Mouse (Mus musculus) midbrain, embryonic 16.5 days (tissue): ENCODE measurements around the gene Sacs. TPM values are rescaled to one million over a fixed set of nuclear protein-coding genes. Genes with fewer than 3 reads are reported as not detected.
"Not testable (repeated sequence)": the region's sequence is repeated elsewhere in the genome, so short reads cannot be mapped to it uniquely, and the experiment has no call there.

Experiments
- ATAC-seq: fragments of 200-750 bp; cut with Nextera tagmentation; 2 replicates; pipeline ENCODE4 v1.8.0; 2017; ENCODE audit warnings: moderate TSS enrichment
- H3K27ac ChIP-seq: fragments of 300-500 bp; sonication (generic); 2 replicates; pipeline ENCODE4 v1.5.1; 2014; ENCODE audit warnings: mild to moderate bottlenecking, low read length, mixed read lengths
- H3K27me3 ChIP-seq: fragments of 300-500 bp; sonication (generic); 2 replicates; pipeline ENCODE4 v1.6.1; 2014; ENCODE audit warnings: low read depth, low read length, mixed read lengths; ENCODE audit not compliant: control insufficient read depth, insufficient read depth
- H3K36me3 ChIP-seq: fragments of 300-500 bp; sonication (generic); 2 replicates; pipeline ENCODE4 v1.6.1; 2014; ENCODE audit warnings: mild to moderate bottlenecking, low read length, moderate library complexity, mixed read lengths; ENCODE audit not compliant: control insufficient read depth, insufficient read depth
- H3K4me1 ChIP-seq: fragments of 300-500 bp; sonication (generic); 2 replicates; pipeline ENCODE4 v1.6.1; 2014; ENCODE audit warnings: mild to moderate bottlenecking, low read length, mixed read lengths; ENCODE audit not compliant: control insufficient read depth, insufficient read depth
- H3K4me2 ChIP-seq: fragments of 300-500 bp; sonication (generic); 2 replicates; pipeline ENCODE4 v1.6.1; 2014; ENCODE audit warnings: mild to moderate bottlenecking, low read length, mixed read lengths
- H3K4me3 ChIP-seq: fragments of 300-500 bp; sonication (generic); 2 replicates; pipeline ENCODE4 v1.5.1; 2014; ENCODE audit warnings: low read depth, mild to moderate bottlenecking, low read length, moderate library complexity, mixed read lengths
- H3K9ac ChIP-seq: fragments of 300-500 bp; sonication (generic); 2 replicates; pipeline ENCODE4 v1.6.1; 2014; ENCODE audit warnings: low read depth, low read length, mixed read lengths
- H3K9me3 ChIP-seq: fragments of 300-500 bp; sonication (generic); replicated peaks from 2 replicates; pipeline ENCODE4 v1.6.1; 2014; ENCODE audit warnings: mild to moderate bottlenecking, low read length, mixed read lengths; ENCODE audit not compliant: control insufficient read depth, poor library complexity, severe bottlenecking
- WGBS: fragments of 180-500 bp; shearing (Covaris S2); extraction: QIAGEN DNeasy Blood & Tissue Kit; methylation state at CpG from one replicate; pipeline ENCODE4 v1.1.7; 2014; 5-methylcytosine and 5-hydroxymethylcytosine counted together
- polyA plus RNA-seq: library from polyadenylated mRNA; unstranded; fragments of >200 nt; fragmentation: Nextera tagmentation; extraction: Ambion mirVana; gene quantifications from 2 replicates; pipeline ENCODE4 v1.2.1, GENCODE M21; 2015

Sacs gene
- polyA plus RNA-seq, 1 experiment from 2014 or later = 7.0 TPM

GRCm38 (mm10) chr14:61150416-61150815 is 12.2 kb downstream of the Sacs start:
- not testable (repeated sequence) for H3K9ac ChIP-seq, H3K27me3 ChIP-seq, H3K9me3 ChIP-seq, H3K36me3 ChIP-seq, ATAC-seq, H3K4me1 ChIP-seq, H3K4me2 ChIP-seq, H3K27ac ChIP-seq, H3K4me3 ChIP-seq
- WGBS = 95% methylated on average over 12 of the region's 13 CpGs

- WGBS = 77% methylated on average over 6 of the region's 6 CpGs
- no peak overlapping the region for H3K27ac ChIP-seq
- no peak overlapping the region for H3K4me2 ChIP-seq
- H3K4me1 ChIP-seq = no peaks in the 10 kb centered on the region
- H3K27me3 ChIP-seq = no peaks in the 10 kb centered on the region
- H3K36me3 ChIP-seq = no peaks in the 10 kb centered on the region
- ATAC-seq = no peak
- no peak overlapping the region for H3K9ac ChIP-seq
- H3K4me3 ChIP-seq = no peak overlapping the region
- H3K9me3 ChIP-seq = no peaks in the 10 kb centered on the region
These were observed 16.8 kb downstream of the Sacs start for GRCm38 (mm10) chr14:61154900-61155585.

GRCm38 (mm10) chr14:61155687-61156086 is 17.4 kb downstream of the Sacs start:
- Histone ChIP-seq H3K27me3 (no peaks in the 10 kb centered on the region), H3K4me2 (no peak overlapping the region), H3K4me1 (0 out of 2 replicates have a peak, but pooled peaks cover 2% of the 10 kb centered on the region), H3K27ac (no peak overlapping the region), H3K9ac (no peak overlapping the region), H3K4me3 (no peak overlapping the region), H3K9me3 (no peaks in the 10 kb centered on the region), H3K36me3 (no peaks in the 10 kb centered on the region)
- no peak for ATAC-seq

GRCm38 (mm10) chr14:61157426-61157825 is 19.2 kb downstream of the Sacs start:
- WGBS = 89% methylated on average over 4 of the region's 7 CpGs

GRCm38 (mm10) chr14:61160920-61161319 is 22.7 kb downstream of the Sacs start:
- no peak overlapping the region for H3K4me2 ChIP-seq
- no peaks in the 10 kb centered on the region for H3K9me3 ChIP-seq
- H3K27ac ChIP-seq = no peak overlapping the region
- ATAC-seq = 0 out of 2 replicates have a peak, but pooled peaks have one; percentile 34
- H3K9ac ChIP-seq = no peak overlapping the region
- H3K36me3 ChIP-seq = no peaks in the 10 kb centered on the region
- H3K4me1 ChIP-seq = peaks cover 7% of the 10 kb centered on the region; the same call in 1 of the 2 replicates
- no peak overlapping the region for H3K4me3 ChIP-seq
- no peaks in the 10 kb centered on the region for H3K27me3 ChIP-seq
- 62% methylated on average over 1 of the region's 1 CpGs for WGBS

More at GRCm38 (mm10) chr14:61157426-61157825, 19.2 kb downstream of the Sacs start:
- H3K9ac ChIP-seq, H3K4me3 ChIP-seq, H3K4me1 ChIP-seq, H3K4me2 ChIP-seq, H3K27ac ChIP-seq, H3K27me3 ChIP-seq, H3K36me3 ChIP-seq, H3K9me3 ChIP-seq, ATAC-seq: not testable (repeated sequence)

GRCm38 (mm10) chr14:61161367-61162334 is 23.4 kb downstream of the Sacs start:
- WGBS = 68% methylated on average over 10 of the region's 10 CpGs
- H3K4me1 ChIP-seq = peaks cover 7% of the 10 kb centered on the region; the same call in 1 of the 2 replicates
- no peak overlapping the region for H3K4me3 ChIP-seq
- H3K36me3 ChIP-seq = no peaks in the 10 kb centered on the region
- no peaks in the 10 kb centered on the region for H3K27me3 ChIP-seq
- H3K4me2 ChIP-seq = no peak overlapping the region
- H3K27ac ChIP-seq = no peak overlapping the region
- no peaks in the 10 kb centered on the region for H3K9me3 ChIP-seq
- no peak for ATAC-seq
- no peak overlapping the region for H3K9ac ChIP-seq

GRCm38 (mm10) chr14:61164461-61164860 is 26.2 kb downstream of the Sacs start:
- H3K9me3 ChIP-seq = no peaks in the 10 kb centered on the region
- no peaks in the 10 kb centered on the region for H3K27me3 ChIP-seq
- H3K36me3 ChIP-seq = no peaks in the 10 kb centered on the region
- ATAC-seq = no peak
- no peak overlapping the region for H3K4me2 ChIP-seq
- no peak overlapping the region for H3K4me3 ChIP-seq
- H3K9ac ChIP-seq = no peak overlapping the region
- 94% methylated on average over 3 of the region's 3 CpGs for WGBS
- no peak overlapping the region for H3K27ac ChIP-seq
- peaks cover 7% of the 10 kb centered on the region; the same call in 1 of the 2 replicates for H3K4me1 ChIP-seq

- no peak for ATAC-seq
- Histone ChIP-seq H3K4me3 (no peak overlapping the region), H3K36me3 (no peaks in the 10 kb centered on the region), H3K4me2 (no peak overlapping the region), H3K9ac (no peak overlapping the region), H3K27ac (no peak overlapping the region), H3K4me1 (peaks cover 3% of the 10 kb centered on the region; the same call in 1 of the 2 replicates), H3K9me3 (no peaks in the 10 kb centered on the region), H3K27me3 (no peaks in the 10 kb centered on the region)
- WGBS = 76% methylated on average over 9 of the region's 9 CpGs
These were observed 27.7 kb downstream of the Sacs start for GRCm38 (mm10) chr14:61165929-61166328.
